Mouse (Mus musculus) cerebellum, postnatal 4 days (tissue): ENCODE results near the gene Brpf1.

ENCODE experiments used
- DNase-seq, 2 experiments: peaks; one replicate each; pipeline ENCODE4 v3.0.0; 2022; ENCODE audit warnings: low spot score in 2 of 2, mixed read lengths in 1 of 2

Brpf1 gene

GRCm38 (mm10) chr6:113306986-113307349, at the start of gene Brpf1:
Gene Brpf1, plus strand, starts transcription at chr6:113307137.
- DNase-seq = peak in 1 of 2 experiments; percentile 55

- no peak for DNase-seq
Observed at GRCm38 (mm10) chr6:113261174-113261858, 45.6 kb upstream of the Brpf1 start.

GRCm38 (mm10) chr6:113263531-113263930, 43.4 kb upstream of the Brpf1 start:
- DNase-seq = no peak

DNA sequence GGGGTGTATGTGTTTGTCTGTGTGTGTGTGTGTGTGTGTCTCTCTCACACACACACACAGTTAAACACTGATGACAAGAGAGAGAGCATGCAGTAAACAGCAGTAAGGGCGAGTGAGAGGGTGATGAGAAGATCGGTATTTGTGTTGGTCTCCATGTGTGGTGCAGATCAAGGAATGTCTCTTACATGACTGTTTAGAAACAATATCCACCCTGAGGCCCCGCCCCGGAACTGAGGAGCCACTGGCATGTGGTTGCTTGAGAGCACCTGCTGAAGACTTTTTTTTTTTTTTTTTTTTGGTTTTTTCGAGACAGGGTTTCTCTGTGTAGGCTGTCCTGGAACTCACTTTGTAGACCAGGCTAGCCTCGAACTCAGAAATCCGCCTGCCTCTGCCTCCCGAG, 42.5 kb upstream of the Brpf1 start:
- no peak for DNase-seq

- no peak for DNase-seq
Observed at GRCm38 (mm10) chr6:113266996-113267655, 39.8 kb upstream of the Brpf1 start.

DNA sequence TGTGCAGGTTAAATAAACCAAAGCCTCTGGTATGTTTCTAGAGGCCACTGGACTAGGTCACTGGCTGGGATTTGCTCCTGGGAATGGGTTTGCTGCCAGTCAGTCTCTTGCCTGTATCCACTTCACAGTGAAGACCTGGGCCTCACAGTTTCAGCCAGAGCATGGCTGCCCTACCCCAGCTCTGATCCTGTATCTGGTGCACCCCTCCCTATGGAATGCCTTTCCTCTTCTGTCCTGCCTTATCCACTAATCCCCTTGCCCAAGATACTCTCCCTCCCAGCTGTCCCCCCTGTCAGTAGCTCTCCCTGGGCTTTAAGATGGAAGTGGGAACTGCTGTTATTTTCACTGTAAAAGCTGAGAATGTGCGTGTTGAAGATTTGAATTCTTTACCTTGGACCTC, 38.9 kb upstream of the Brpf1 start:
- no peak for DNase-seq

- no peak for DNase-seq
Observed at GRCm38 (mm10) chr6:113272365-113272764, 34.6 kb upstream of the Brpf1 start.

DNA sequence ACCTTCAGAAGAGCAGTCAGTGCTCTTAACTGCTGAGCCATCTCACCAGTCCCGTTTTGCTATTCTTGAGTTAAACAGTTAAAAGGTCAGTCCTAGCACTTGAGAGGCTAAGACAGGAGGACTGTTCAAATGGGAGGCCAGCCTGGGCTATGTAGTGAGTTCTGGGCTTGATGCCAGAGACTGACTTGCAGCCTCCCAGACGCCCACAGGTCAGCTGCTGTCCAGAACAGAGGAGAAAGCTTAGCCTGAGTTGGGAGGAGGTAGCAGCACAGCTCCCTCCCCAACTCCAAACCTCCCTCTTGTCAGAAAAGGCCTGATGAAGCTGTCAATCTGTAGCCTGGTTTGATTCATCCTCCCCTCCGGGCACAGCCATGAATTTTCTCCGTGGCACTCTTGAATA, 30.1 kb upstream of the Brpf1 start:
- no peak for DNase-seq

GRCm38 (mm10) chr6:113281676-113282075, 25.3 kb upstream of the Brpf1 start:
- DNase-seq = no peak

DNA sequence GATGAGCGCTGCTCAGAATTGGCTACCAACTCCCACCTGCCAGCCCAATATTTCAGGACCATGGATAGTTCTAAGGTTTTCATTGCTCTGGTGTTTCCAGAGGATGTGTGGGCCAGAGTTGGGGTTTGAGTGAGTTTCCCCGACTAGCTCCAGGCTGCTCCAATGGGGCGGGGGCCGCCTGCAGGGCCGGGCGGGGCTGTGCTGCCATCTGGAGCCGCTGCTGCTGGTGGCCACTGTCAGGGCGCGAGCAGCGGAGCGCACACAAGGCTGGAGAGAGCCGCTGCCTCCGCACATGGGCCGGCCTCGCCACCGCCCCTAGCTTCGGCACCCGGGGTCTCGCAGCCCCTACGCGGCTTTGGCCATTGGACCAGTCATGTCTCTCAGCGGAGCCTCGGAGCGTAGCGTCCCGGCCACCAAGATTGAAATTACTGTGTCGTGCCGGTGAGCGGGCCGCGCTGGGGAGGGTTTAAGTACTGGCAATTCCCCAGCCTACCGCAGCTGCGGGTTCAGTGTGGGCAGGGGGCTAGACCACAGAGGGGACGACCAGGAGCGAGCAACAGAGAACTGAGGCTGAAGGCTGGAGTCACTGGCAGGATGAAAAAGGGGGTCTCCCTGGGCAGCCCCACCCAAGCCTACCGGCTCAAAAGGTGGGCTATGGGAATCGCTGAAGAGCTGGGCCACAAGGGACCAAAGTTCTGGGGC, 24.7 kb upstream of the Brpf1 start, which contains the start of gene Cpne9:
TSS of gene Cpne9 (plus strand) at position 207 of the 702 bp plus-strand sequence.
- peak in 1 of 2 experiments; percentile 59 for DNase-seq

GRCm38 (mm10) chr6:113282969-113283368, 24.0 kb upstream of the Brpf1 start:
- DNase-seq = no peak

DNA sequence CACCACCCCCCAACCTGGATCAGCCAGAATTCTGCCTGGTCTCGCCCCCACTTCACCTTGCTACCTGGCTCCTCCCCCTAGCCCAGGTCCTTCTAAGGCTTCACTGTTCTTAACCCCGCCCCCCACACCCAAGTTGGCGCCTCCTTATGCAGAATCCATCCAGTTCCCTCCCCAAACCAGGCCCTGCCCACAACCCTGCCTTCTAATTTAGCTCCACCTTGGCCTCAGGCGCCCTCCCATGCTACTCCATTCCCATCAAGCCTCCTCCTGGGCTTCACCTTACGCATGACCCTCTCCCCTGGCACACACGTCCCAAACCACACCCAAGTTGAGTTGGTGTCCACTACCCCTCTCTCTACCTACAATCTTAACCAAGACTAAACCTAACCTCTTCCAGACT, 23.4 kb upstream of the Brpf1 start:
- no peak for DNase-seq

DNA sequence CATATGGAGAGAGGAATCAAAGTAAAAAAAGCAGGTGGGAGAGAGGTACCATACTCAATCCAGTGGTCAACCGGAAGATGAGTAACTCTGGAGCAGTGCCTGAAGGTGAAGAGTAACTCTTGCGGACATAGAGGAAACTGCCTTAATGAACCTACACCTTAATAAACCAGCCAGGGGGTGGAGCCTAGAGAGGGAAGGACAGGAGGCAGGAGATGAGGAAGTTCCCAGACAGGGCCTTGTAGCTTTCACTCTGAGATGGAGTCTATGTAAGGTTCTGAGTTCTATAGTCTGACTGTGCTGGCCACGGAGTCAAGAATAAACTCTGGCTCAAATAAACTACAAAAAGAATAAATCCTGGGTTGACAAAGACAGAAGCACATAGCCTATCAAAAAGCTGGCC, 22.0 kb upstream of the Brpf1 start:
- no peak for DNase-seq

GRCm38 (mm10) chr6:113286316-113286715, 20.6 kb upstream of the Brpf1 start:
- DNase-seq = no peak

- no peak for DNase-seq
Observed at GRCm38 (mm10) chr6:113287236-113287635, 19.7 kb upstream of the Brpf1 start.

- DNase-seq = no peak
Observed at GRCm38 (mm10) chr6:113289346-113289745, 17.6 kb upstream of the Brpf1 start.

GRCm38 (mm10) chr6:113290346-113290745, 16.6 kb upstream of the Brpf1 start:
- no peak for DNase-seq

GRCm38 (mm10) chr6:113292938-113293337, 14.0 kb upstream of the Brpf1 start:
- no peak for DNase-seq

DNA sequence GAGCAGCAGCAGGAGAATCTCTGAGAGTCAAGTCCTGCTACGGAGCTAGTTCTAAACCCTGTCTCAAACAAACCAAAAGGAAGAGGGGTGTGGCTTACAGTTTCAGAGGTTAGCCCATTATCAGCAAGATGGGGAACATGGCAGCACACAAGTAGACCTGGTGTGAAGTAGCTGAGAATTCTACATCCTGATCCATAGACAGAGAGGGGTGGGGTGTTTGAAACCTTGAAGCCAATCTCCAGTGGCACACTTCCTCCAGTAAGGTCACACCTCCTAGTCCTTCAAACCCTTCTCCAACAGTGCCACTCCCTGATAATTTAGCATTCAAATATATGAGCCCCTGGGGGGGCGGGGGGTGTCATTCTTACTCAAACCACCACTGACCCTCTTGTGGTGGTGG, 10.9 kb upstream of the Brpf1 start:
- DNase-seq = no peak

DNA sequence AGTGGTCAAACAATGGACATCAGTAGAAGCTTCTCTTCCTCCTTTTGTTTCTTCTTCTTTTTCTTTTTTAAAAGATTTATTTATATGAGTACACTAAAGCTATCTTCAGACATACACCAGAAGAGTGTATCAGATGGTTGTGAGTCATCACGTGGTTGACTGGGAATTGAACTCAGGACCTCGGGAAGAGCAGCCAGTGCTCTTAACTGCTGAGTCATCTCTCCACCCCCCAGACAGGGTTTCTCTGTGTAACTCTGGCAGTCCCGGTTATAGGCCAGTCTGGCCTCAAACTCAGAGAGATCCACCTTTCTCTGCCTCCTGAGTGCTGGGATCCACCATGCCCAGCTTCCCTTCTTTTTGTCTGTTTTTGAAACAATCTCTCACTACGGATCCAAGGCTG, 10.3 kb upstream of the Brpf1 start:
- DNase-seq = no peak

DNA sequence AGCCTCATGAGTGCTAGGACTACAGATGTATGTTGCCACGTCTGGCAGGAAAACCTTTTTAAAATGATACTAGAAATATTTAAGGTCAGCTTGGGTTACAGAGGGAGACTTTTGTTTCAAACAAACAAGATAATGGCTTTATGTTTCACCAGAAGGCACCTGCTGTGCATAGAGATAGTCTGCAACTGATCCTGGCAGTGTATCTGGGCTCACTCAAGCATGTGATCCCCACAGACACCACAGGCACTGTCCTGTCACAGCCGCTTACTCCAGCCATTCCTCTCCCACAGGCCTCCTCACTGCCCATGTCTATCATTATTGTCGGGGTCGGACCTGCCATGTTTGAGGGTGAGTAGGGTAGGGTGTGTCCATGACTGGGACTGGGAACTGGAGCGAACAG, 5.6 kb upstream of the Brpf1 start:
- no peak for DNase-seq

- DNase-seq = no peak
Observed at GRCm38 (mm10) chr6:113302258-113302657, 4.7 kb upstream of the Brpf1 start.
